Mouse (Mus musculus) thymus, postnatal 10 days (tissue): ENCODE data around the gene 1810009J06Rik.
"Not testable (repeated sequence)": the region's sequence is repeated elsewhere in the genome, so short reads cannot be mapped to it uniquely, and the experiment has no call there.

Source experiments
- DNase-seq, 2 experiments: peaks; one replicate each; pipeline ENCODE4 v3.0.0; 2021; ENCODE audit warnings: low spot score in 2 of 2

1810009J06Rik gene

GRCm38 (mm10) chr6:40964454-40964853 lies at the start of gene 1810009J06Rik:
1810009J06Rik (plus strand) TSS chr6:40964754.
- not testable (repeated sequence) for DNase-seq

DNA sequence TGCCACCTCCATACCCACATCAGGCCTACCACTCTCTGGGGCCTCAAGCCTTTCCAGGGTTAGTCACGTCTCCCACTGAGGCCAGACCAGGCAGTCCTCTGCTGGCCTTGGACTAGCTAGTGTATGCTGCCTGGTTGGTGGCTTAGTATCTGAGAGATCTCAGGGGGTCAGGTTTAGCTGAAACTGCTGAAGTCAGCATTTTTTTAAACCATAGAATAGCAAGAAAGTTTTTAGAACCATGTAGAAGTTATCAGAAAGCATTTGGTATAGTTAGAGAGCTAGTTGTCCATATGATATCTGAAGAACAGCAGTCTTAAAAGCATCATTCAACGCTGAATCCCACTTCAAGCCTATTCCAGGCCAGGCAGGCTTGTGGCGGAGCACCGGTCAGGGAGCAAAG lies 44.6 kb upstream of the 1810009J06Rik start:
- DNase-seq, result no peak

GRCm38 (mm10) chr6:40940457-40940856 lies 24.1 kb upstream of the 1810009J06Rik start, which contains the start of gene 1700074P13Rik:
1700074P13Rik (minus strand) TSS chr6:40940557.
- DNase-seq, result no peak

DNA sequence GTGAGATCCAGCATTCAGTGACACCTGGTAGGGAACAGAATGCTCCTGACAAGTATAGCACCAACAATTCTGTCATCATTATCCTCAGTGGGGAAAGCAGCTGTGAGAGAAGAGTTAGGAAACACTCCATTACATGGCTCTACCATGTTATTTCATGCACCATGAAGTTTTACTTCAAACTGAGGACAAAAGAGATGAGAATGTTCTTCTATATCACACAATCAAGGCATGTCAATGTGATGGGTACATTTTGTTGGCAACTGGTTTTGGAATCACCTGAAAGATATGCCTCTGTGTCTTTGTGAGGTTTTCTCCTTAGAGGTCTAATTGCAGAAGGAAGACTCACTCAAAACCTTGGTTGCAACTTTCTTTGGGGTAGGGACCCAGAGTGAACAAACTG lies 12.8 kb upstream of the 1810009J06Rik start, which contains the start of gene Gm4744:
Gene Gm4744 (minus strand): TSS at position 101 of the 400 bp plus-strand sequence.
- DNase-seq, result no peak

DNA sequence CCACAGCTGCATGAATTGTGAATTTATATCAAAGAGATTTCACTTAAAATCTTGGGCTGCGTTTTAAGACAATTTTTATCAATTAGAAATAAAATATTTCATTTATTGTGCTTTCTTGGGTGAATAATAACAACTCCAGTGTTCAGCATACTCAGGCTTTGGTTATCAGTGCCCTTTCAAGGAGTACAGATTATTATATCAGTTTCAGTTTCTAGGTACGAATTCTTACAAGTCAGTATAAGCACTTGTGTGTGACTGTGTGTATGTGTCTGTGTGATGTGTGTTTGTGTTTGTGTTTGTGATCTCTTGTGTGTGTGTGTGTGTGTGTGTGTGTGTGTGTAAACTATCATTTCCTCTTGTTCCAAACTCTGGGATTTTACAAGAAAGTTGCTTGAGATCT lies 10.8 kb upstream of the 1810009J06Rik start:
- no peak for DNase-seq

DNA sequence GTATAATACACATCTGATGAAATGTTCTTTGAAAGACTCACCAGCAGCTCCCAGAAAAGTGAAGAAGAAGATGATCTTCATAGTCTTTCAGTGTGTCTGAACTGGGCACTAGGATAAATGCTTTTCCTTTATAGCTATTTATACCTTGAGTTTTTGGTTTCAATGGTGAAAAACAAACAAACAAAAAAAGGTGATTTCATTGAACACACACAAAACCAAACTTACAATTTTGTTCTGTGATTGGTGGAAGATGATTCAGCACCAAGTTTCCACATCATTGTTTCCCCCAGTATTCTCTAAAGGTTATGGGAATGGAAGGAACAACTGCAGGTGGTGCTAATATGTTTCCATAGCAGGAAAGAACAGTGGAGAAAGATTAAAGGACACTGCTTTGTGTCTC lies 34.8 kb downstream of the 1810009J06Rik start, which contains the start of gene Gm2663:
Gene Gm2663 (minus strand): TSS at position 101 of the 400 bp plus-strand sequence.
- DNase-seq, result not testable (repeated sequence)

GRCm38 (mm10) chr6:41015065-41015464 lies 50.5 kb downstream of the 1810009J06Rik start:
- DNase-seq, result no peak
